Mouse (Mus musculus): ENCODE results near the gene Chrna10. TPM values are rescaled to one million over a fixed set of nuclear protein-coding genes. Genes with fewer than 3 reads are reported as not detected.

The Chrna10 gene
- polyA plus RNA-seq, 1 experiment from 2014 or later = not detected

DNA sequence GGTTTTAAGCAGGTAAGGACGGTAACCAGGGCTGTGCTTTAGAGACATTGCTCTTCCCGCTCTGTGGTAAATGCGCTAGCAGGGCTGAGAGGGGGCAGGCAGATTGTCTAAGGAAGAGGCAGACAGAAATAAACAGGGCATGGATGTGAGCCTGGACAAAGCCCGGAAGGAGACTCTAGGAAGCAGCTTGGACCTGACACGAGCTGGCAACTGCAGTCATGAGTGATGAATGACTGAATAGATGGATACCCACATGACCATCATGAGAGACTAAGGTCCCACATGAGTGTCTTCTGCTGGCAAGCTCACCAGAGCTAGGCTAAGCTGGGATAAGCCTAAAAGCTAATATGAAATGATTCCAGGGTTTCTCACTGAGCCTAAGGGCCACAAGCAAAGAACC lies 12.5 kb downstream of the Chrna10 start:
- ATAC-seq = no peak
- Histone ChIP-seq H3K4me3 (ENCODE audit: low read depth, low read length) (no peak overlapping the region), H3K27ac (ENCODE audit: low read depth, low read length) (no peak overlapping the region)

DNA sequence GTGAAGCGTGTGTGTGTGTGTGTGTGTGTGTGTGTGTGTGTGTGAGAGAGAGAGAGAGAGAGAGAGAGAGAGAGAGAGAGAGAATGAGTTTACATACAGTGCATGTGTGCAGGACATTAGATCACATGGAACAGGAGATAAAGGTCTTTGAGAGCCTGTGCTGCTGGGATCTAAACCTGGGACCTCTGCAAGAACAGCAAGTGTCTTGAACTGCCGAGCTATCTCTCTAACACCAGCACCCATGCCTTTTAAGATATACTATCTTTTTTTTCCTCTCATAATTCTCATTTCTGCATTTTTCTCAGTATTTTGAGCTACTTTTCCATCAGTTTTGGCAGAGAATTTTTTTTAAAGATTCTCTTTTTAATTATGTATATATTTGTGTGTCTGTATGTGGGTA lies 13.1 kb downstream of the Chrna10 start:
- H3K9ac ChIP-seq (ENCODE audit: low read depth, low read length) = no peak overlapping the region
- H3K4me2 ChIP-seq (replicated peaks; ENCODE audit: low read depth) = no peak overlapping the region
- ATAC-seq = no peak
- 79% methylated on average over 2 of the region's 2 CpGs for WGBS
- TF ChIP-seq CTCF (IDR thresholded peaks at IDR 0.05; ENCODE audit: low read depth) = no peak
- no peaks in the 10 kb centered on the region; the same call in 1 of the 2 replicates for H3K4me1 ChIP-seq (replicated peaks; ENCODE audit: control insufficient read depth, insufficient read depth, low read length)
- no peaks in the 10 kb centered on the region for H3K27me3 ChIP-seq (replicated peaks; ENCODE audit: control insufficient read depth, insufficient read depth, low read length)
- no peaks in the 10 kb centered on the region for H3K36me3 ChIP-seq (ENCODE audit: control insufficient read depth, insufficient read depth)
- H3K4me3 ChIP-seq (ENCODE audit: low read depth, low read length) = no peak overlapping the region
- H3K27ac ChIP-seq (ENCODE audit: low read depth, low read length) = no peak overlapping the region
- no peaks in the 10 kb centered on the region for H3K9me3 ChIP-seq (ENCODE audit: control insufficient read depth)

More for the DNA sequence above, 12.5 kb downstream of the Chrna10 start:
- no peak for TF ChIP-seq CTCF (IDR thresholded peaks at IDR 0.05; ENCODE audit: low read depth)
- Histone ChIP-seq H3K36me3 (ENCODE audit: control insufficient read depth, insufficient read depth) (no peaks in the 10 kb centered on the region), H3K9ac (ENCODE audit: low read depth, low read length) (no peak overlapping the region), H3K4me1 (replicated peaks; ENCODE audit: control insufficient read depth, insufficient read depth, low read length) (no peaks in the 10 kb centered on the region; the same call in 1 of the 2 replicates), H3K4me2 (replicated peaks; ENCODE audit: low read depth) (no peak overlapping the region), H3K27me3 (replicated peaks; ENCODE audit: control insufficient read depth, insufficient read depth, low read length) (no peaks in the 10 kb centered on the region), H3K9me3 (ENCODE audit: control insufficient read depth) (no peaks in the 10 kb centered on the region)
- WGBS = 56% methylated on average over 5 of the region's 5 CpGs

DNA sequence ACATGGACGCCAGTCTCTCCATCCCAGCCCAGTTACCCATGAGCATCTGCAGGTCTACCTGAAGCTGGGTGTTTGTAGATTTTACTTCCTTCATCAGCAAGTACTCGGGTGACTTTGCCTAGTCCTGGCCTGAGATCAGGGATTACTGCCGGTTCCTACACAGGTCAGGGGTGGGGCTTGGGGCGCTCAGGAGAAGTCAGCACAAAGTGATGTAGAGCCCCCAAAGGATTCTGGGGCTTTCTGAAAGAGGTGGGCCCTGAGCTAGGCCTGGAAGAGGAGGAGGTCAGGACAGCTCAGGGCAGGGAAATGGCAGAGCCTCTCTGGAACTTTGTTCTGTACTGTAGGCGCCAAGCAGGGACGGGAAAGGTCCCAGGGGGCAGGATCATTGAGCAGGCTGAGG lies 13.9 kb downstream of the Chrna10 start:
- no peaks in the 10 kb centered on the region; the same call in 1 of the 2 replicates for H3K4me1 ChIP-seq (replicated peaks; ENCODE audit: control insufficient read depth, insufficient read depth, low read length)
- H3K9me3 ChIP-seq (ENCODE audit: control insufficient read depth) = no peaks in the 10 kb centered on the region
- no peak for ATAC-seq
- no peak overlapping the region for H3K4me2 ChIP-seq (replicated peaks; ENCODE audit: low read depth)
- no peaks in the 10 kb centered on the region for H3K27me3 ChIP-seq (replicated peaks; ENCODE audit: control insufficient read depth, insufficient read depth, low read length)
- TF ChIP-seq CTCF (IDR thresholded peaks at IDR 0.05; ENCODE audit: low read depth) = no peak
- no peak overlapping the region for H3K27ac ChIP-seq (ENCODE audit: low read depth, low read length)
- no peaks in the 10 kb centered on the region for H3K36me3 ChIP-seq (ENCODE audit: control insufficient read depth, insufficient read depth)
- no peak overlapping the region for H3K4me3 ChIP-seq (ENCODE audit: low read depth, low read length)
- WGBS = 41% methylated on average over 6 of the region's 6 CpGs
- H3K9ac ChIP-seq (ENCODE audit: low read depth, low read length) = no peak overlapping the region

DNA sequence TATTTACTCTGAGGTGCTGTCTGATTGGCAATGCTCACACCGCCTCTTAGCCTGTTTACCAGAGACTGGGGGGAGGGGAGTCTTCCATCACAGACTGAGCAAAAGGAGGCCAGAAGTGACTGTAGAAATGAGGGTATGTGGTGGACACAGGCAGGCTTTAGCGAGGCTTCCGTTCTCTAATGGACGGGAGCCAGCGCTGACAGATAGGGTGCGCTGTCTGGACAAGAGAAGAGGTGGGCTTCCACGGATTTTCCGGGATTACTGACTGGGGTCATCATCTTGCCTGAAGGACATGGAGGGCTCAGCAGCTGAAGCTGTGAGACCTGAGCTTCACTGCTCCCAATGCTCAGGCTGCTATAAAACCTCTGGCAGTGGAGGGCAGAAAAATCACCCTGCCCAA lies 14.4 kb downstream of the Chrna10 start:
- 65% methylated on average over 8 of the region's 8 CpGs for whole genome bisulfite sequencing
- no peak overlapping the region for H3K27ac ChIP-seq (ENCODE audit: low read depth, low read length)
- no peak for TF ChIP-seq CTCF (IDR thresholded peaks at IDR 0.05; ENCODE audit: low read depth)
- no peaks in the 10 kb centered on the region for H3K9me3 ChIP-seq (ENCODE audit: control insufficient read depth)
- no peak overlapping the region for H3K9ac ChIP-seq (ENCODE audit: low read depth, low read length)
- ATAC-seq = no peak
- H3K4me2 ChIP-seq (replicated peaks; ENCODE audit: low read depth) = no peak overlapping the region
- H3K27me3 ChIP-seq (replicated peaks; ENCODE audit: control insufficient read depth, insufficient read depth, low read length) = no peaks in the 10 kb centered on the region
- no peaks in the 10 kb centered on the region for H3K36me3 ChIP-seq (ENCODE audit: control insufficient read depth, insufficient read depth)
- H3K4me3 ChIP-seq (ENCODE audit: low read depth, low read length) = no peak overlapping the region
- no peaks in the 10 kb centered on the region; the same call in 1 of the 2 replicates for H3K4me1 ChIP-seq (replicated peaks; ENCODE audit: control insufficient read depth, insufficient read depth, low read length)

DNA sequence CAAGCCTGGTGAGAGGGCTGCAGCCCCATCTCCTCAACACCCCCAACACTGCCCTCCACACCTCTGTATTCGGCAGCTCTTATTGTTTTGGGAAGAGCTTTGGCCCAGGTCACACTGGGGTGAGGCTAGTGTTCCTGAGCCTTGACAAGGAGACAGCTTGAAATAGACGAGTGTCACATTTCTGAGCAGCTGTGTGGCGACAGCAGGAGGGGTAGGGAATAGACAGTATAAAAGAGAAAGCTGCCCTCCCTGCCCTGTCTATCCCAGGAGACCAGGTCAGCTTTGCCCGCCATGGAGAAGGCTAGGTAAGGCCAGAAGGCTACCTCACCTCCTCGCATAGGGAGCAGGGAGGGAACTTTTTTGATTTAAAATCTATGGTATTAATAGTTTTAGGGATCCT lies 15.1 kb downstream of the Chrna10 start, which contains the start of gene Art1:
Gene Art1, plus strand, starts transcription at position 257 of the 400 bp plus-strand sequence.
- no peak for ATAC-seq
- Histone ChIP-seq H3K27ac (ENCODE audit: low read depth, low read length) (no peak within 1 kb of the TSS), H3K4me2 (replicated peaks; ENCODE audit: low read depth) (peak within 1 kb of the TSS; percentile 77; the same call in 1 of the 2 replicates), H3K4me1 (replicated peaks; ENCODE audit: control insufficient read depth, insufficient read depth, low read length) (no peaks in the 10 kb centered on the region; the same call in 1 of the 2 replicates), H3K36me3 (ENCODE audit: control insufficient read depth, insufficient read depth) (no peaks in the 10 kb centered on the region), H3K9ac (ENCODE audit: low read depth, low read length) (no peak within 1 kb of the TSS), H3K9me3 (ENCODE audit: control insufficient read depth) (no peaks in the 10 kb centered on the region), H3K4me3 (ENCODE audit: low read depth, low read length) (no peak within 1 kb of the TSS), H3K27me3 (replicated peaks; ENCODE audit: control insufficient read depth, insufficient read depth, low read length) (no peaks in the 10 kb centered on the region)
- no peak for TF ChIP-seq CTCF (IDR thresholded peaks at IDR 0.05; ENCODE audit: low read depth)
- 74% methylated on average over 5 of the region's 5 CpGs for WGBS

DNA sequence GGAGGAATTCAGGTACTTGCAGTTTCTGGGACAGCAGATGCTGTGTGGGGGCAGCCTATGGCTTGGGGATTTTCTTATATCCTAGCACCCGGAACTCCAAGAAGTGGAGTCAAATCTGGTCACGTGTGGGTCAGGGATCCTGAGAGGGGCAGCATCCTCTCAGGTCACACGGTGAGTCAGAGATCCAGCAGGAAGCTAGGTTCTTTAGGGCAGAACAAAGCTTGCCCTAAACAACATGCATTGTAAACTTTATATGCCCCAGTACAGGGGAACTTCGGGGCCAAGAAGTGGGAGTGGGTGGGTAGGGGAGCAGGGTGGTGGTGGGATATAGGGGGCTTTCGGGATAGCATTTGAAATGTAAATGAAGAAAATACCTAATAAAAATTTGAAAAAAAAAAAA lies 15.8 kb downstream of the Chrna10 start:
- Histone ChIP-seq H3K27ac (ENCODE audit: low read depth, low read length) (no peak overlapping the region), H3K36me3 (ENCODE audit: control insufficient read depth, insufficient read depth) (no peaks in the 10 kb centered on the region), H3K27me3 (replicated peaks; ENCODE audit: control insufficient read depth, insufficient read depth, low read length) (no peaks in the 10 kb centered on the region), H3K4me3 (ENCODE audit: low read depth, low read length) (no peak overlapping the region), H3K4me2 (replicated peaks; ENCODE audit: low read depth) (no peak overlapping the region), H3K9ac (ENCODE audit: low read depth, low read length) (no peak overlapping the region), H3K4me1 (replicated peaks; ENCODE audit: control insufficient read depth, insufficient read depth, low read length) (no peaks in the 10 kb centered on the region; the same call in 1 of the 2 replicates), H3K9me3 (ENCODE audit: control insufficient read depth) (no peaks in the 10 kb centered on the region)
- ATAC-seq = no peak
- WGBS = 64% methylated on average over 5 of the region's 5 CpGs
- no peak for TF ChIP-seq CTCF (IDR thresholded peaks at IDR 0.05; ENCODE audit: low read depth)

Measured in intestine, postnatal 0 days (tissue).